Mouse (Mus musculus) midbrain, postnatal 0 days (tissue): ENCODE results near the gene Gpatch2. TPM values are rescaled to one million over a fixed set of nuclear protein-coding genes. Genes with fewer than 3 reads are reported as not detected.

Source experiments
- ATAC-seq: fragments of 200-750 bp; cut with Nextera tagmentation; 2 replicates; pipeline ENCODE4 v1.8.0; 2017; ENCODE audit warnings: moderate number of reproducible peaks, mild to moderate bottlenecking, moderate TSS enrichment, moderate library complexity; ENCODE audit not compliant: low FRiP score
- DNase-seq: peaks from one replicate; pipeline ENCODE4 v3.0.0-alpha.2; 2015; ENCODE audit warnings: low spot score
- H3K27ac ChIP-seq: fragments of 300-500 bp; sonication (generic); 2 replicates; pipeline ENCODE4 v1.5.1; 2014; ENCODE audit warnings: low read depth, mild to moderate bottlenecking, low read length, mixed read lengths
- H3K27me3 ChIP-seq: fragments of 300-500 bp; sonication (generic); 2 replicates; pipeline ENCODE4 v1.6.1; 2014; ENCODE audit warnings: low read length, control low read depth, mixed read lengths; ENCODE audit not compliant: insufficient read depth
- H3K36me3 ChIP-seq: fragments of 300-500 bp; sonication (generic); 2 replicates; pipeline ENCODE4 v1.6.1; 2014; ENCODE audit warnings: low read length, control low read depth, mixed read lengths; ENCODE audit not compliant: insufficient read depth
- H3K4me1 ChIP-seq: fragments of 300-500 bp; sonication (generic); 2 replicates; pipeline ENCODE4 v1.6.1; 2014; ENCODE audit warnings: mild to moderate bottlenecking, control low read depth, antibody characterized with exemption, low read length, mixed read lengths; ENCODE audit not compliant: insufficient read depth
- H3K4me2 ChIP-seq: fragments of 300-500 bp; sonication (generic); 2 replicates; pipeline ENCODE4 v1.6.1; 2014; ENCODE audit warnings: low read depth, mild to moderate bottlenecking, low read length, mixed read lengths; ENCODE audit not compliant: poor library complexity, severe bottlenecking
- H3K4me3 ChIP-seq: fragments of 300-500 bp; sonication (generic); 2 replicates; pipeline ENCODE4 v1.5.1; 2014; ENCODE audit warnings: low read depth, mild to moderate bottlenecking, low read length, moderate library complexity
- H3K9ac ChIP-seq: fragments of 300-500 bp; sonication (generic); replicated peaks from 2 replicates; pipeline ENCODE4 v1.6.1; 2014; ENCODE audit warnings: mild to moderate bottlenecking, low read length, moderate library complexity, mixed read lengths; ENCODE audit not compliant: poor library complexity, severe bottlenecking
- H3K9me3 ChIP-seq: fragments of 300-500 bp; sonication (generic); 2 replicates; pipeline ENCODE4 v1.6.1; 2016; ENCODE audit warnings: low read length, control low read depth
- CTCF ChIP-seq: IDR thresholded peaks from 2 replicates; pipeline ENCODE4 v1.5.1; 2016; ENCODE audit warnings: antibody characterized with exemption, mild to moderate bottlenecking
- WGBS: fragments of 180-500 bp; shearing (Covaris S2); extraction: QIAGEN DNeasy Blood & Tissue Kit; methylation state at CpG from one replicate; pipeline ENCODE4 v1.1.7; 2014; 5-methylcytosine and 5-hydroxymethylcytosine counted together
- polyA plus RNA-seq: library from polyadenylated mRNA; unstranded; fragments of >200 nt; fragmentation: Nextera tagmentation; extraction: Ambion mirVana; gene quantifications from 2 replicates; pipeline ENCODE4 v1.2.1, GENCODE M21; 2015
- total RNA-seq: library from RNA; depleted of rRNA; stranded (reverse); fragments of >200 nt; gene quantifications from 2 replicates; pipeline ENCODE4 v1.2.3, GENCODE M21; 2014

Gene Gpatch2
- total and polyA plus RNA-seq, 2 experiments from 2014 or later = 15.0 to 20.5 TPM

GRCm38 (mm10) chr1:187292395-187292749 is 77.1 kb downstream of the Gpatch2 start:
- DNase-seq (no peak), ATAC-seq (no peak)
- TF ChIP-seq CTCF = no peak
- no peak overlapping the region for H3K4me3 ChIP-seq
- no peaks in the 10 kb centered on the region for H3K9me3 ChIP-seq
- H3K27me3 ChIP-seq = no peaks in the 10 kb centered on the region
- no peak overlapping the region for H3K27ac ChIP-seq
- H3K4me2 ChIP-seq = no peak overlapping the region
- 95% methylated on average over 3 of the region's 3 CpGs for WGBS
- H3K4me1 ChIP-seq = no peaks in the 10 kb centered on the region
- no peaks in the 10 kb centered on the region for H3K36me3 ChIP-seq
- no peak overlapping the region for H3K9ac ChIP-seq

GRCm38 (mm10) chr1:187293233-187293632 is 77.9 kb downstream of the Gpatch2 start:
- no peak overlapping the region for H3K9ac ChIP-seq
- no peak overlapping the region for H3K4me2 ChIP-seq
- H3K27me3 ChIP-seq = no peaks in the 10 kb centered on the region
- 93% methylated on average over 3 of the region's 3 CpGs for WGBS
- no peaks in the 10 kb centered on the region for H3K36me3 ChIP-seq
- ATAC-seq (no peak), DNase-seq (no peak)
- H3K27ac ChIP-seq = no peak overlapping the region
- TF ChIP-seq CTCF = no peak
- H3K4me1 ChIP-seq = no peaks in the 10 kb centered on the region
- no peak overlapping the region for H3K4me3 ChIP-seq
- H3K9me3 ChIP-seq = no peaks in the 10 kb centered on the region

- H3K9me3 ChIP-seq = no peaks in the 10 kb centered on the region
Measured at GRCm38 (mm10) chr1:187294522-187294921, 79.2 kb downstream of the Gpatch2 start.

GRCm38 (mm10) chr1:187295038-187295559 is 79.8 kb downstream of the Gpatch2 start:
- WGBS = 96% methylated on average over 6 of the region's 6 CpGs
- no peak overlapping the region for H3K4me2 ChIP-seq
- no peak for ATAC-seq

More at GRCm38 (mm10) chr1:187294522-187294921, 79.2 kb downstream of the Gpatch2 start:
- no peak overlapping the region for H3K4me3 ChIP-seq
- H3K9ac ChIP-seq = no peak overlapping the region
- TF ChIP-seq CTCF = no peak
- H3K27ac ChIP-seq = no peak overlapping the region
- DNase-seq = no peak
- no peaks in the 10 kb centered on the region for H3K36me3 ChIP-seq
- H3K27me3 ChIP-seq = no peaks in the 10 kb centered on the region
- no peaks in the 10 kb centered on the region for H3K4me1 ChIP-seq
- no peak for ATAC-seq
- H3K4me2 ChIP-seq = no peak overlapping the region
- 85% methylated on average over 5 of the region's 5 CpGs for WGBS

GRCm38 (mm10) chr1:187295711-187296110 is 80.4 kb downstream of the Gpatch2 start:
- H3K4me1 ChIP-seq = 0 out of 2 replicates have a peak, but pooled peaks cover 1% of the 10 kb centered on the region
- no peak overlapping the region for H3K4me3 ChIP-seq
- H3K36me3 ChIP-seq = no peaks in the 10 kb centered on the region
- no peak for TF ChIP-seq CTCF
- no peak for ATAC-seq
- H3K4me2 ChIP-seq = no peak overlapping the region
- no peak overlapping the region for H3K27ac ChIP-seq
- no peaks in the 10 kb centered on the region for H3K27me3 ChIP-seq
- H3K9me3 ChIP-seq = no peaks in the 10 kb centered on the region
- DNase-seq = no peak
- WGBS = 92% methylated on average over 1 of the region's 1 CpGs
- H3K9ac ChIP-seq = no peak overlapping the region

More at GRCm38 (mm10) chr1:187295038-187295559, 79.8 kb downstream of the Gpatch2 start:
- H3K9ac ChIP-seq = no peak overlapping the region
- no peak for DNase-seq
- TF ChIP-seq CTCF = no peak
- H3K4me3 ChIP-seq = no peak overlapping the region
- no peaks in the 10 kb centered on the region for H3K9me3 ChIP-seq
- no peaks in the 10 kb centered on the region for H3K27me3 ChIP-seq
- H3K36me3 ChIP-seq = no peaks in the 10 kb centered on the region
- H3K4me1 ChIP-seq = no peaks in the 10 kb centered on the region
- no peak overlapping the region for H3K27ac ChIP-seq

- WGBS = 69% methylated on average over 4 of the region's 4 CpGs
- no peaks in the 10 kb centered on the region for H3K27me3 ChIP-seq
- DNase-seq (peak; percentile 64), ATAC-seq (no peak)
- H3K27ac ChIP-seq = no peak overlapping the region
- peak; percentile 70 for TF ChIP-seq CTCF
- H3K9me3 ChIP-seq = no peaks in the 10 kb centered on the region
- H3K4me1 ChIP-seq = 0 out of 2 replicates have a peak, but pooled peaks cover 4% of the 10 kb centered on the region
- no peak overlapping the region for H3K4me3 ChIP-seq
- no peaks in the 10 kb centered on the region for H3K36me3 ChIP-seq
- H3K9ac ChIP-seq = no peak overlapping the region
- no peak overlapping the region for H3K4me2 ChIP-seq
Measured at GRCm38 (mm10) chr1:187299236-187299635, 83.9 kb downstream of the Gpatch2 start.
